Mouse (Mus musculus): Measurements from ENCODE around the gene Brd3.

DNA sequence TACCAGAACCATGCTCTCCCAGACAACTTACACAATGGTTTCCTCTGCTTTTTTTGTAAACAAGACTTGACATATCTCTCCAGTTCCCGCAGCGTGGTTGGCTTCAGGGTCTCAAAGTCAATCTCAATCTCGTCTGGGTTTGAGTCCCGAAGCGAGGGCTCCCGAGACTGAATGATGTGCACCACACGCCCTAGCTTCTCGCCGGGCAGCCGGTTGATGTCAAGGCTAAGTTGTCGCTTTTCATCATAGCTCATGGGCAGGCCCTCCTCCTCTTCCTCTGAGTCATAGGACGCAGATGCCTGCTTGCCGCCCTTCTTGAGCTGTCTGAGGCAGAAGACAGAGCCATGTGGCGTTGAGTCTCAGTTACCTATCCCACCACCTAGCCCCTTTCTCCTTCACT is 57.2 kb downstream of the Brd3 start:
- no peak for TF ChIP-seq CTCF (IDR thresholded peaks at IDR 0.05; ENCODE audit: borderline replicate concordance, insufficient read depth, low read depth, low read length)
- no peak for TF ChIP-seq POLR2A (IDR thresholded peaks at IDR 0.05; ENCODE audit: borderline replicate concordance, insufficient read depth, low read length)
